Mouse (Mus musculus) heart, adult 2 months (tissue): Measurements from ENCODE around the gene Psmc3ip. TPM values are rescaled to one million over a fixed set of nuclear protein-coding genes. Genes with fewer than 3 reads are reported as not detected.
A peak's percentile ranks its signal among the peaks of the same experiment; 100 is the strongest.

Experiments used
- DNase-seq, 2 experiments: peaks; one replicate each; pipeline ENCODE4 v3.0.0; 2021
- H3K27ac ChIP-seq: fragments of 200-600 bp; 2 replicates; pipeline ENCODE4 v1.8.1; 2022
- H3K27me3 ChIP-seq: fragments of 200-500 bp; 2 replicates; pipeline ENCODE4 v1.6.1; 2012; ENCODE audit warnings: mild to moderate bottlenecking, low read length, inconsistent platforms, mixed read lengths; ENCODE audit not compliant: control insufficient read depth, insufficient read depth
- H3K36me3 ChIP-seq: fragments of 200-500 bp; 2 replicates; pipeline ENCODE4 v1.6.1; 2012; ENCODE audit warnings: low read length, inconsistent platforms; ENCODE audit not compliant: control insufficient read depth, insufficient read depth
- H3K4me1 ChIP-seq: fragments of 200-500 bp; 2 replicates; pipeline ENCODE4 v1.6.1; 2011; ENCODE audit warnings: low read length; ENCODE audit not compliant: control insufficient read depth, insufficient read depth
- H3K4me3 ChIP-seq: fragments of 200-600 bp; 2 replicates; pipeline ENCODE4 v1.8.1; 2022
- H3K79me2 ChIP-seq: fragments of 200-500 bp; replicated peaks from 2 replicates; pipeline ENCODE4 v1.6.1; 2012; ENCODE audit warnings: mild to moderate bottlenecking, inconsistent platforms, low read length, moderate library complexity, mixed read lengths; ENCODE audit not compliant: control insufficient read depth, insufficient read depth
- H3K9ac ChIP-seq: fragments of 200-500 bp; 2 replicates; pipeline ENCODE4 v1.6.1; 2012; ENCODE audit warnings: low read depth, mild to moderate bottlenecking, control low read depth, inconsistent platforms, low read length, mixed read lengths
- CTCF ChIP-seq: fragments of 200-600 bp; IDR thresholded peaks from 2 replicates; pipeline ENCODE4 v1.8.1; 2022; ENCODE audit warnings: antibody characterized with exemption, mild to moderate bottlenecking, moderate library complexity
- EP300 ChIP-seq: fragments of 200-500 bp; IDR thresholded peaks from 2 replicates; pipeline ENCODE4 v1.6.1; 2011; ENCODE audit warnings: low read depth, low read length, control low read depth; ENCODE audit not compliant: insufficient read depth
- POLR2A ChIP-seq: fragments of 200-500 bp; IDR thresholded peaks from 2 replicates; pipeline ENCODE4 v1.6.1; 2011; ENCODE audit warnings: mild to moderate bottlenecking, low read depth, low read length, control low read depth; ENCODE audit not compliant: insufficient read depth
- WGBS: fragments of 180-500 bp; shearing (Covaris S2); methylation state at CpG from one replicate; pipeline ENCODE4 v1.1.7; 2018; 5-methylcytosine and 5-hydroxymethylcytosine counted together
- intact Hi-C: fragments of 180-260 bp; cut with DNase I; formaldehyde crosslinking; loops from one replicate; pipeline ENCODE4 v1.15.1; 2025
- polyA plus RNA-seq: library from polyadenylated mRNA; depleted of rRNA; stranded (reverse); fragments of >200 nt; gene quantifications from 2 replicates; pipeline ENCODE4 v1.2.3, GENCODE M21; 2012
- total RNA-seq, 2 experiments: library from RNA; stranded (reverse); gene quantifications; 2 replicates each; pipeline ENCODE4 v1.2.3; 2021

The Psmc3ip gene
- total and polyA plus RNA-seq, 3 experiments: 1.1 to 2.7 (median 1.6) TPM

- TF ChIP-seq EP300 (peak; percentile 98), CTCF (peak; percentile 94), POLR2A (no peak)
- intact Hi-C loops: loop anchor here (1.0 to 10.0 kb wide), 4 partner anchors 84 to 492 kb away; partner anchors contain the start of gene Cnp
- Histone ChIP-seq H3K27me3 (no peaks in the 10 kb centered on the region), H3K79me2 (no peaks in the 10 kb centered on the region), H3K4me1 (peaks cover 19% of the 10 kb centered on the region), H3K36me3 (peaks cover 8% of the 10 kb centered on the region; the same call in 1 of the 2 replicates), H3K9ac (0 out of 2 replicates have a peak overlapping the region, but pooled peaks have one; percentile 5), H3K27ac (peak overlapping the region; percentile 57), H3K4me3 (peak overlapping the region; percentile 22)
- DNase-seq: peak; percentile 83 to 85
- 14% methylated on average over 18 of the region's 18 CpGs for WGBS
Measured at GRCm38 (mm10) chr11:101066549-101067412, 28.5 kb downstream of the Psmc3ip start.

- WGBS: 86% methylated on average over 9 of the region's 9 CpGs
- Histone ChIP-seq H3K4me3 (no peak overlapping the region), H3K36me3 (peaks cover 11% of the 10 kb centered on the region; the same call in 1 of the 2 replicates), H3K9ac (no peak overlapping the region), H3K27ac (peak overlapping the region; percentile 99), H3K27me3 (no peaks in the 10 kb centered on the region), H3K4me1 (peaks cover 30% of the 10 kb centered on the region), H3K79me2 (no peaks in the 10 kb centered on the region)
- no peak for TF ChIP-seq EP300
- TF ChIP-seq CTCF: no peak
- TF ChIP-seq POLR2A: no peak
- intact Hi-C loops: loop anchor here (10.0 kb wide), 2 partner anchors 340 to 490 kb away; partner anchors contain the start of gene Cnp
- DNase-seq: no peak
Measured at GRCm38 (mm10) chr11:101065002-101065401, 30.2 kb downstream of the Psmc3ip start.

GRCm38 (mm10) chr11:101064462-101064861, 30.8 kb downstream of the Psmc3ip start:
- intact Hi-C loops: loop anchor here (5.0 to 10.0 kb wide), 3 partner anchors 340 to 667 kb away; partner anchors contain the start of genes Cnp and Jup
- Histone ChIP-seq H3K4me3 (no peak overlapping the region), H3K9ac (no peak overlapping the region), H3K79me2 (no peaks in the 10 kb centered on the region), H3K27me3 (no peaks in the 10 kb centered on the region), H3K4me1 (peaks cover 35% of the 10 kb centered on the region), H3K27ac (peak overlapping the region; percentile 99), H3K36me3 (peaks cover 16% of the 10 kb centered on the region; the same call in 1 of the 2 replicates)
- TF ChIP-seq EP300: no peak
- no peak for TF ChIP-seq POLR2A
- TF ChIP-seq CTCF: no peak
- DNase-seq: no peak
- WGBS: 37% methylated on average over 4 of the region's 4 CpGs

- peak overlapping the region; percentile 99 for H3K27ac ChIP-seq
- DNase-seq: peak; percentile 77 to 90
- H3K36me3 ChIP-seq: peaks cover 17% of the 10 kb centered on the region; the same call in 1 of the 2 replicates
- intact Hi-C loops: loop anchor here (5.0 to 10.0 kb wide), 3 partner anchors 339 to 667 kb away; partner anchors contain the start of genes Cnp and Jup
- WGBS: 1% methylated on average over 12 of the region's 12 CpGs
- TF ChIP-seq POLR2A: 0 out of 2 replicates have a peak, but pooled peaks have one; percentile 44
- peak; percentile 50; the same call in 1 of the 2 replicates for TF ChIP-seq EP300
- TF ChIP-seq CTCF: no peak
- H3K9ac ChIP-seq: peak overlapping the region; percentile 25; the same call in 1 of the 2 replicates
- no peak overlapping the region for H3K4me3 ChIP-seq
- H3K79me2 ChIP-seq: no peaks in the 10 kb centered on the region
- H3K4me1 ChIP-seq: peaks cover 37% of the 10 kb centered on the region
- no peaks in the 10 kb centered on the region for H3K27me3 ChIP-seq
Measured at GRCm38 (mm10) chr11:101063676-101064327, 31.4 kb downstream of the Psmc3ip start.

- no peak overlapping the region for H3K4me3 ChIP-seq
- DNase-seq: peak in 1 of 2 experiments; percentile 56
- intact Hi-C loops: loop anchor here (5.0 to 10.0 kb wide), 3 partner anchors 338 to 666 kb away; partner anchors contain the start of genes Cnp and Jup
- TF ChIP-seq CTCF (no peak), POLR2A (no peak), EP300 (no peak)
- no peaks in the 10 kb centered on the region for H3K79me2 ChIP-seq
- H3K9ac ChIP-seq: peak overlapping the region; percentile 25
- H3K27ac ChIP-seq: peak overlapping the region; percentile 99
- H3K4me1 ChIP-seq: peaks cover 39% of the 10 kb centered on the region
- no peaks in the 10 kb centered on the region for H3K27me3 ChIP-seq
- 46% methylated on average over 14 of the region's 14 CpGs for WGBS
- H3K36me3 ChIP-seq: peaks cover 20% of the 10 kb centered on the region; the same call in 1 of the 2 replicates
Measured at GRCm38 (mm10) chr11:101062971-101063675, 32.1 kb downstream of the Psmc3ip start.
